Mouse (Mus musculus) hindlimb bud, embryonic 11.5 days (tissue): ENCODE measurements around the gene Ice2.

ENCODE experiments used
- DNase-seq: peaks from one replicate; pipeline ENCODE4 v3.0.0-alpha.2; 2012; ENCODE audit warnings: low read depth, low spot score; ENCODE audit errors: extremely low spot score

Ice2 gene

DNA sequence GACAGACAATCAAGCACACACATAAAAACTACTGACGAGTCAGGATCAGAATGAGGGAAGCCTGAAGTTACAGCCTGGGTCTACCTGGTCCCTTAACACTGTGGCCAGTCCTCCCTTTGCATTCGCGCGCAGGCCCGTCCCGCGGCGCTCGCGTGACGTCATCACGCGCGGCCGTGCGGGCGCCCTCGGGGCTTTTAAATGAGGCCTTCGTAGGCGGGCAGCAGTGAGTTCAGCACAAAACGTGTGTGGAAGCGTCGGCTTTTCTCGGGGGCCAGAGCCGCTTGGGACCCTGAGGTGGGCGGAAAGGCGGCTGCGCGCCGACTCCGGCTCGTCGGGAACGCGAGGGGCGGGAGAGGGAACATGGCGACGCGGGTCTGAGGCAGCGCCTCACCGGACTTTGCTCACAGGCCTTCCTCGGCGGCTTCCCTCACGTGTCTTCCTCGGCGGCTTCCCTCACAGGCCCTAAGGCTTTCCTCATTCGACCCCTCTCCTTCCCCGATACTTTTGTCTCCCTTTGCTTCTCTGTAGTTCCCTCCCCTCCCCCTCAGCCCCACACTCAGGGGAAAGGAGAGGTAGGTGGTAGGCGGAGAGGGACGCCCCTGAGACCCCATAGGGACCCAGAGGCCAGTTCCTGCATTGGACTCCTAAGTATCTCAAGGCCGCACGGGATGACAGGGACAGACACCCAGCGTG lies at the start of gene Ice2:
Gene Ice2 (plus strand): TSS at position 147 of the 693 bp plus-strand sequence.
- DNase-seq = peak; percentile 50

DNA sequence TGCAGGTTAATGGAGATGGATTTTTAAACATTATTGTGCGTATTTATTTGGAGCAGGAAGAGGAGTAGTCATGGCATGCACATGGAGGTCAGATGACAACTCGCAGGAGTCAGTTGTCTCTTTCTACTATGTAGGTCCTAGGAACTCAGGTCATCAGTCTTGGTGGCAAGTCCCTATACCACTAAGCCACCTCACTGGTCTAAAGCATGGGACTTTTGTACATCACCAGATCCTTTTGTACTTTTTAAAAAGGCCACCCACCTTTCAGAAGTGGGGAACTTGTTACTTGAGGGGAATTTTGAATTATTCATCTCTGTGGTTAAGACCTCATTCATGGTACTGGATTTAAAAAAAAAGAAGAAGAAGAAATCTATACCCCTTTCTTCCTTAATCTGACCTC lies 48.2 kb upstream of the Ice2 start:
- no peak for DNase-seq

DNA sequence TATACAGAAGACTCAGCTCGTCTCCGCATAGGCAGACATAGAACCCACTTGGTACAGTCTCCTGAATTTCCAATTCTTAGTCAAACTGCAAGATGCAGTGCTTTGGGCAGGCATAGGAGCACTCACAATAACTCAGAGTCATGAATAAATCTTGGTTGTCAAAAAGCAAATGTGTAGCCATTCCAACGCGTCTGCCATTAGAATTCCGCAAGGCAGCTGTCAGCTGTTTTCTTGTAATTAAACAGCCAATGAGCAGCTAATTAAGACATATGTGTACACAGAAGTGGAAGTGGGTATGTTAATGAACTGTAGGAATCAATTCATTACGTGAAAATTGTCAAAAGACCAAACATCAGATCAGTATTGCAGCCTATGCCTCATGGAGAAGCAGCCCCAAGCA lies 43.5 kb upstream of the Ice2 start:
- DNase-seq = no peak

DNA sequence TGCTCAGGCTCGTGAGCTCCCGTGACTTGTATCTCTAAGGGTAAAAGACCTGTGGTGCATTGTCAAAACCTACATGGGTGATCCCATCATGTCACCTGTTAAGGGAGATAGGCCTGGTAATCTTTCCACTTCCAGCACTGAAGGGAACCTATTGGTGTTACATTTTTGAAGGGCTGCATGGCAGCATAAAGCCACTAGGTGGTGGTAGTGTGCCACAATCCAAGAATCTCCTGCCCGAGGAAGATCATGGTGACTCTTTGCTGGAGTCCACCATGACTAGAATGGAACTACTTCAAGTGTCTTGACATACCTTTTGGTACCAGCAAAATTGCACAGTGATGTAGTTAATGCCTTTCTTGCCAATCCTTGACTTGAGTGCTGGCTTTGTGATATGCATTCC lies 39.9 kb upstream of the Ice2 start:
- DNase-seq = peak; percentile 49

DNA sequence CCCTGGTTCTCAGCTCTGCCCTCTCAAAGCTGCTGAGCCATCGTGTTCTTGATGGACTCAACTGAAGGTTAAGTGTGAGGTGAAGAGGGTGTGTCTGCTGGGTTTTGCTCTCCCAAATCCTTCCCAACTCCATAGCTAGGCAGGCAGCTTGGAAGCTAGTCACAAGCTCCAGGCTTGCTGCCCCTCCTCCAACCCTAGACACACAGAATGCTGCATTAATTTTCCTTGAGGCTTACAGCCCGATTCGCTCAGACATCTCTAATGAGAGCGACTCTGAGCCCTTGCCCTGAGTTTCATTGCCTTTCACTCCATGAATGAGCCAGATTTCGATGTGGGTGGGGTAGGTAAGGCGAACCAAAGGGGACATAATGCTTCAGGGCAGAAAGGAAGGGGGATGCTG lies 38.9 kb upstream of the Ice2 start:
- DNase-seq = no peak

DNA sequence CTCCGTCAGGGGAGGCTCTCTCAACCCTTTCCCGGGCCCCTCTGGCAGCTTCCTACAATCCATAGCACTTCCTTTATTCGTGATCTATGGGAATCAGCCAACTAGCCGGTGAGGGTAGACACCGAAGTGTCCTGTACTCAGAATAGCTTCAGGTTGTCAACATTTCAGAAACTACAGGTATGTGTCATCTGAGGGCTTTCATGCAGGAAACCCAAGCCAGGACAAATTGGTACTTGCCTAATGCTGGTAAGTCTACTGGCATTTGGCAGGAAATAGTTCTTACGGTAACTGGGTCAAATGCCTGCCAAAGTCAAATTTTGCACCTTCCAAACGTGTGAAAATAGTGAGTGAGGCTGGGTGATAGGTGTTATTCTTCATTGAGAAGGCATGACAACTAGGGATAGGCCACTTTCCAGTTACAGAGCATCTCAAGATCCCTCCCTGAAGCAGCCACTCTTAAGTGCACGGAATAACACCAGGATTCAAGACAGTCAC lies 35.7 kb upstream of the Ice2 start:
- DNase-seq = no peak

DNA sequence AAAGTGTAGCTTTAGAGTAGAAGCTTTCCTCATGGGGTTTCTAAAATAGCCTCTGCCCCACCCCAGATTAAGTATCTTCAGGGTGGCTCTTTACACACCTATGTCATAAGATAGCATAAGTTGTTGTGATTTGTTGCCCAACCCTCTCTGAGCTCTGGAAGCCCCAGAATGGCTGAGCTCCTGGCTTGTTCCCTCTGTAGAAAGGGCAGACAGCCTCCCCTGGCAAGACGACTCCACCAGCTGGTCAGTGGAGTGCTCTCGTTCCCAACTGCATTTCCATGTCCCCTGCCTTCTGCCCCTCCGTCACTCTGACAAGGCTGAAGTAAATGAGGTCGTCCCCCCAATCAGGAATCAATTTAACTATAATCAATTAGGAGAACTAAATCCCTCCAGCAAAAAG lies 34.9 kb upstream of the Ice2 start:
- no peak for DNase-seq

DNA sequence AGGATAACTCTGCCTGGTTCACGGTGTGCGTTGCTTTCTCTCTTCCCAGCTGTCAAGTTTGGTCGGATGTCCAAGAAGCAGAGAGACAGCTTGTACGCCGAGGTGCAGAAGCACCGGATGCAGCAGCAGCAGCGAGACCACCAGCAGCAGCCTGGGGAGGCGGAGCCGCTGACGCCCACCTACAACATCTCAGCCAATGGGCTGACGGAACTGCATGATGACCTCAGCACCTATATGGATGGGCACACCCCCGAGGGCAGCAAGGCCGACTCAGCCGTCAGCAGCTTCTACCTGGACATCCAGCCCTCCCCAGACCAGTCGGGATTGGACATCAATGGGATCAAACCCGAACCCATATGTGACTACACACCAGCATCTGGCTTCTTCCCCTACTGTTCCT lies 33.6 kb upstream of the Ice2 start:
- no peak for DNase-seq

DNA sequence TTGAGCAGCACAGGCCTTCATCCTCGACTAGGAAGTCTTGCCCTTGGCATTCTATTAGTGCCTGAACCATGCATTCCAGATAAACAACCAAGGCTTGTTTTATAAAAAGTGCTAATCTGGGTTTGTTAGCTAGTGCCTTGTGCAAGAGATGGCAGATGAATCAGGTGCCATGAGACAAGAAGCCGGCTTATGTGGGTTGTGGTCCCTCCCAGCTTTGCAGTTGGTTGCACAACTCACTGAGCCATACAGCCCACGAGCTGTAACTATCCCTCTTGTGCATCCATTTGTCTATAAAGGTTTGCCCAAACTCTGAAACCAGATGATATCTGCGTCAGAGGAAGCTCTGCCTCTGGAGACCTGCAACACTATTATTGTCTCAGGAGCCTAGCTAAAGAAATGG lies 30.7 kb upstream of the Ice2 start:
- no peak for DNase-seq

DNA sequence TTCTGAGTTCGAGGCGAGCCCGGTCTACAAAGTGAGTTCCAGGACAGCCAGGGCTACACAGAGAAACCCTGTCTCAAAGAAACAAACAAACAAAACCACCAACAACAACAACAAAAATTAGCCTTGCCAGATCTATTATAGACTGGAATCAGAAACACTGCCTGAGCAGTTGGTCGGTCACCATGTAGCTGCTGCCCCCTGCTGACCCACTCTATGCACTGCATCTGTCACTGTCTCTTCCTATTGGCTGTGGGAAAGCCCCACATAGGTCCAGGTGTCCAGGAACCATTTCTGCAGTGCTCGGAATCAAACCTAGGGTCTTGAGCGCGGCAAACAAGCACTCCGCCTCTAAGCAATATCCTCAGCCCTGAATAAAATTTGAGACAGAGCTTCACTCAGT lies 29.6 kb upstream of the Ice2 start:
- DNase-seq = no peak

DNA sequence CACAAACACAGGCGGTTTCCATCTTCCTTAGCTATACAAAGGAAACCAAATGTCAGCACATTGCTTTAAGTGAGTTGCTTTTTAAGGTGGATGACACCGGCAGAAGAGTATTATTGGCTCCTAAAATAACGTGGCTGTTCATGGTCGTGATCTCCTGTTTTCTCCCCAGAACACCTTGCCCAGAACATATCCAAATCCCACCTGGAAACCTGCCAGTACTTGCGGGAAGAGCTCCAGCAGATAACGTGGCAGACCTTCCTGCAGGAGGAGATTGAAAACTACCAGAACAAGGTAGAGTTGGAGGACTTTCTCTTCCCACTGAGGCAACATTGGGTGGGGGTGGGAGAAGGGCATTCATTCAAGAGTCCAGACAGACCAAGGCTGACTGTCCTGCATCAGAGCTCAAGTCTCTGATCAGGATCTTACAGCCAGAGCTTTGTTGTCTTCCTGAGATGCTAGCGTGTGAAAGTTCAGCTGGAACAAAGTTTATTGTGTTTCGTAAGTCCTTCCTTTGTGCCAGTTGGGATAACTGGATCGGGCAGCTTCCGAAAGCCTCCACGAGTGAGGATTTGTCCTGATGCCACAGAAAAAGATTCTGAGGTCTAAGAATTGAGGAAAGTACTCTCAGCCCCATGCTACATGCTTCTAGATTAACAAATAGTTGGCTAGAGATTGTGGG lies 26.5 kb upstream of the Ice2 start:
- no peak for DNase-seq

DNA sequence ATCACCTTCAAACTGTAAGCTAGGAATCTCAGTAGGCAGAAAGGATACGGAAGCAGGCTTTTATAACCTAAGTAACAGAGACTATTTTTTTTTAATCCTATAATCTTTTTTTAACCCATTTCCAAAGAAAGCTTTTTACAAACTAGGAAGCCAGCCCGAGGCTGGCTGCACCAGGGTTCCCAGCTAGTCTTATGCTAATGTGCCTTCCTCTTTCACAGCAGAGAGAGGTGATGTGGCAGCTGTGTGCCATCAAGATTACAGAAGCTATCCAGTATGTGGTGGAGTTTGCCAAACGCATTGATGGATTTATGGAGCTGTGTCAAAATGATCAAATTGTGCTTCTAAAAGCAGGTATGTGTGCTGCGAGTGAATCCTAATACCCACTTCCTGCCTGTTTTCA lies 24.8 kb upstream of the Ice2 start:
- DNase-seq = no peak

DNA sequence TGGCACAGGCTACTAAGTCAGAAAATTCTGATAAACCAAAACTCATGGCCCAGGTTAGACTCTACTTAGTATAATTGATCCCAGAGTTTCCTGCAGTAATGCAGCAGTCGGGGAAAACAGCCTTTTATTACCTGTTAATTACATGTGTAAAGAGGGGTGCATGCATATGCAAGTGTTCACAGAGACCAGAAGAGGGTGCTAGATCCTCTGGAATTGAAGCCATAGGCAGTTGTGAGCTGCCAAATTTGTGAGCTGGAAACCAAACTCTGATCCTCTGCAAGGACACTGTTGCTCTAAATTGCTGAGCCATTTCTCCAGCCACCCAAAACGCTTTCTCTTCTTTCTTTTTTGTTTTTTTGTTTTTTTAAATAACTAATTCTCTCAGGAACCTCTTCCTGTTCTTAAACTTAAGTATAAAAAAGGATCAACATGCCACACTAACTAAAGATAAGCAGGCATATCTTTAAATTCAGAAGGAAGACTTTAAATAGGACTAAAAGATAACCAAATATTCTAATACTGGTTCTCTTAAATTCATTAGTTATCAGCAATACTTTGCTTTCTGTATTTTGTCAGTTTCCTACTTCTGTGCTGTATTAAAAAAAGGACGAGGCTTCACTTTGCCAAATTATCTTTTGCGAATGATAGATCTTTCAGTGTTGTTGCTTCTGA lies 20.6 kb upstream of the Ice2 start:
- DNase-seq = no peak

DNA sequence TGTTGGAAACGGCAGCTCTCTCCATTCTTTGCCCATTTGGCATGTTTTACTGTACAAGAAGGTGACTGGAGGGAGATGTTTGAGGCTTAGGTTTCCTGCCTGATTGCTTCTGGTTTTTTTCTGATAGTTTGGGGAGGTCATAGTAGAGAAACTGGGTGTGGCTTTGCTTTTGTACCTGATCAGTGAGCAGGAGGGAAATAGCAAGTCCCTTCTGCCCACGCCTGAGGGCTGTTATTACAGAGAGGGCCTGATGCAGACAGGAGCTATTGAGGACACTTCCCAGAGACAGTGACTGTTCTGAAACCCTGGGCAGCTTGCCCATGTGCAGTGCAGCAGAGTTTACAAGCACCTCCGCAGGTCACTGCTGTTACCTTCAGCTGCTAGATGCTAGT lies 20.1 kb upstream of the Ice2 start:
- no peak for DNase-seq

DNA sequence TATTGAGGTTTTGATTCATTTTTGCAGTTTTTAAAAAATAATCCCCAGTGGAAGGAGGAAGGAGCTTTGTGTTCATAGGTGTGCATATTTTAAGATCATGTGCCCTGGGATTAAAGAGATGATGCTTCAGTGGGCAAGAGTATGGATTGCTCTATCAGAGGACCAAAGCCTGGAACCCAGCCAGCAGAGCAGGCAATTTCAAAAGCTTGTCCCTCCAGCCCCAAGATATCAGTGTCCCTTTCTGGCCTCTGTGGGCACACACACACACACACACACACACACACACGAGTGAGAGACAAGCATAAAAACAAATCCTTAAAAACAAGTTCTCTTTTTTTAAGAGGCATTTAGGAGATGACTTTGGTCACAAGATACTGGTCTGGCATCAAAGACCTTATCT lies 17.2 kb upstream of the Ice2 start:
- DNase-seq = no peak

DNA sequence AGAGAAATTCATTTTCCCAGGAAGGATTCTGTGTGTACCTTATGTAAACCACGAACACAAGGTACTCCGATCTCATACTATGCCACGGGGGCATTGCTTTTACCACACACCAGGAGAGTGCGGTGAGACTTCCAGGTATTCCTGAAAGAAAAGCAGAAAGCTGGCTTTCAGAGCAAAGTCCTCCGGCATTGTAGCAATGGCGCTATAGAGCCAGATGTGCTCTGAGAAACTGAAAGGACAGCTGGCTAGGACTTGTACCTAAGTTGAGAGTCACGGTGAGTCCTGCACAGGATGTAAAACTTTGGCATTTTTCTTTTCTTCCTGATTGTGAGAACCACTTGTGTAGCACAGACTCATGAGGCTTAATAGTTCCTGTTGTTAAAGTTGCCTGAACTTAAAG lies 16.0 kb upstream of the Ice2 start:
- DNase-seq = no peak

DNA sequence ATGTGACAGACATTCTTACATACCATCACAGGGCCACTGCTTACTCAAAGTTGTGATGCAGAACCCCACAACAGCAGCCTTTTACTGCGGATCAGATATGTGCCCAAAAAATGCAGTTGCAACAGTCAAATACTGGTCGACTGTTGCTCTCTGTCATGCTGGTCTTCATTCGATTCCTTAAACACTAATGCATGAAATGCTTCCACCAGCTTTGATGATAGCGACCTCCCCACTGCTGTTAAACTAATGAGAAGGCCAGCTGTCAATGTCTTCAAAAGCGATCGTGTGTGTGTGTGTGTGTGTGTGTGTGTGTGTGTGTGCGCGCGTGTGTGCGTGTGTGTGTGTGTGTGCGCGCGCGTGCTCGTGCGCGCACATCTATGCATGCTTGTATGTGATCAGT lies 13.2 kb upstream of the Ice2 start:
- DNase-seq = no peak

DNA sequence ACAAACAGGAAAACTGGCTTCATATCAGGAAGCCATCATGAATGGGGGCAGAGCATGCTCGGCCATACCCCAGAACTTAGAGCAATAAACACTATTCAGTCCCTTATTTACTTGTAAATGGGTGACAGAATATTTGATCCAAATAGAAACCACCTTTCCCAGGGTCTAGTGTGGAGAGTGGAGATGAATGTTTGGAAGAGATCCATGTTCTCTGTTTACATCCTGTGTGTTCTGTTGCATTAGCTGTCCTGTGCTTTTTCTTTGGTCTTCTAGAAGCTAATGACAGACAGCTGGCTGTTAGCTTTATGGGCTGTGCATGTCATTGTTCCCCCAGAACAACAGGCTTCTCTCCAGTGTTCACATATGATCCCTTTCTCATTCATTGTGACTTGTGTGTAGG lies 12.8 kb upstream of the Ice2 start:
- DNase-seq = no peak

DNA sequence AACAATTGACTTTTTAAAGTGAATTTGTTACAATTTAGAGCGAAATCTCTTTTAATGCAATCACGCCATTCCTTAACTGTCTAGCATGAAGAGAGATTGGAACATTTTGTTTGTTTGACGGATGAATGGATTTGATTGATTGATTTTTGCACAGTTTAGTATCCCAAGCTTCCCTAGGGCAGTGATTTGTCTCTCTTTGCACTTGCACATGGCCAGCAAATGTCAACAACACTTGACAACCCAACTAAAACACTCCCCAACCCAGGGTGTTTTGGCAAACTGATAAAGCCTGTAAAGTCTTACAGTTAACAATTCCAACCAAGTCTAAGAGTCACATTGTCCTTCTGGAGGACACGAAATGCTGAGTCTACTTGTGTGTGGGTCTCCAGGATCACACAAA lies 10.4 kb upstream of the Ice2 start:
- no peak for DNase-seq

DNA sequence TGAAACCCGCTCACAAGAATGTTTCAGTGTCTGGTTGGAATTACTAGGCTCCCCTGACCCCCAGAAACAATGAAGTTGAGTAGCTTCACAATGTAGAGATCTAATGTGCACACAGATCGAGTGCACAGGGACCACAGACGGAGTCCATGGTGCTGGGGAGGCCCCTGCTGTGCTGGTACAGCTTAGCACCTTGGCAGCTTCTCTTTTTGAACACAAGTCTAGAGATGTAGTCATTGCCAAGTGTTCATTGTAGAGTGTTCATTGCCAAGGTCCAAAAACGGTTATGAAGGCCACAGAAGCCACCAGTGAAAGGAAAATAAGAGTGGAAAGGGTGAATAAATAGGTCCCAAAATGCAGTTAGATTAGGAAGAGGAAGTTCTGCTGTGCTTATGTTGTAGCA lies 7.1 kb upstream of the Ice2 start:
- no peak for DNase-seq

DNA sequence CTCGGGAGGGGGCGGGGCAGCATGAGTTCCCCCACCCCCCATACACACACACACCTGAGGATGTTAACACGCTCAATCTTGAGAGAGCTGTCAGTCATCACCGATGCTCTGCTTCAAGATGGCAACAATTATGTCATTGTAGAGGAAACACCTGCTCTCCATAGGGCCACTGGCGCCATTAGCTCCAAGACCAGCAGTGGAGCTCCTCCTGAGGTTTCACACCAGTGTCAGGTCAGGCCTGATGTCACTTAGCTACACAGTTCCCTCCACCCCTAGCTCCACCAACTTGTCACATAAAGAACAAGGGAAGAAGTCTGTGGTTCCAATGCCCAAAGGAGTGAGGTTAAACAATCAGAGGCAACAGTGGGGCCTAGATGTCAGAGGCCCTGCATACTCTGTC lies 3.5 kb upstream of the Ice2 start:
- DNase-seq = no peak

DNA sequence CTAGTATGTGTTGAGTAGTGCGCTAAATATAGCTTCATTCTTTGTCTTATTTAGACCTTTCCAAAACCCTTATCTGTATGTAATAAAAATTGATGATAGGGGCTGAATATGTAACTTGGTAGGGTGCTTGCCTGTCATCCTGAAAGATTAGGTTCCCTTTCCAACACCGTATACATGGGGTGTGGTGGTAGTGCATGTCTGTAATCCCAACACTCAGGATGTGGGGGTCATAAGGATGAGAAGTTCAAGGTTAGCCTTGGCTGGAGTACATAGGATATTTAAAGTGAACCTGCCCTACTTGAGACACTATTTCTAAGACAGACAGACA lies 310 bp upstream of the Ice2 start:
- no peak for DNase-seq

DNA sequence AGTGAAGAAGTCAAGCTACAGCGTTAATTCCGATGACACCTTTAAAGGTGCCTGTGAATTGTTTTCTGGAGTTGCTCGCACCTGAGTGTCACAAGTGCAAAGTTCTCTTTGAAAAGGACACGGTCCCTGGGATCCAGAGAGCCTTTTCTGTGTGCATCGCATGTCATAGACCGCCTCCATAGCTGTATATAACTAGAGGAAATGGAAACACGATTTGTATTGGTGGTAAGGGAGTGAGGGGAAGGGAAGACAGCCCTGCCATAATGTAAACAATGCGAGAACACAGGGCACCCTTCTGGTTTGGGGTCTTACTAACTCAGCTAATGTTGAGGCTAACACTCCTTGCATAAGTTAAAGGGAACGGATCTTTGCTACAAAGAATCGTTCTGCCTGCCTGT lies 746 bp downstream of the Ice2 start:
- no peak for DNase-seq
